Mouse (Mus musculus) hindbrain, embryonic 16.5 days (tissue): ENCODE measurements around the gene Atp2b4. TPM values are rescaled to one million over a fixed set of nuclear protein-coding genes. Genes with fewer than 3 reads are reported as not detected.
A peak's percentile ranks its signal among the peaks of the same experiment; 100 is the strongest.

ENCODE experiments used
- ATAC-seq: fragments of 200-750 bp; cut with Nextera tagmentation; 2 replicates; pipeline ENCODE4 v1.8.0; 2017; ENCODE audit warnings: moderate TSS enrichment, moderate library complexity
- H3K27ac ChIP-seq: fragments of 300-500 bp; sonication (generic); 2 replicates; pipeline ENCODE4 v1.5.1; 2014; ENCODE audit warnings: low read depth, mild to moderate bottlenecking, control low read depth, low read length, moderate library complexity
- H3K27me3 ChIP-seq: fragments of 300-500 bp; sonication (generic); replicated peaks from 2 replicates; pipeline ENCODE4 v1.6.1; 2014; ENCODE audit warnings: low read length; ENCODE audit not compliant: control insufficient read depth, insufficient read depth
- H3K36me3 ChIP-seq: fragments of 300-500 bp; sonication (generic); 2 replicates; pipeline ENCODE4 v1.6.1; 2014; ENCODE audit warnings: mild to moderate bottlenecking, low read length, moderate library complexity, mixed read lengths; ENCODE audit not compliant: control insufficient read depth, insufficient read depth
- H3K4me1 ChIP-seq: fragments of 300-500 bp; sonication (generic); 2 replicates; pipeline ENCODE4 v1.6.1; 2014; ENCODE audit warnings: low read depth, low read length; ENCODE audit not compliant: control insufficient read depth, insufficient read depth
- H3K4me2 ChIP-seq: fragments of 300-500 bp; sonication (generic); 2 replicates; pipeline ENCODE4 v1.6.1; 2014; ENCODE audit warnings: mild to moderate bottlenecking, low read length, control low read depth, moderate library complexity
- H3K4me3 ChIP-seq: fragments of 300-500 bp; sonication (generic); 2 replicates; pipeline ENCODE4 v1.5.1; 2014; ENCODE audit warnings: mild to moderate bottlenecking, low read length, control low read depth, moderate library complexity
- H3K9ac ChIP-seq: fragments of 300-500 bp; sonication (generic); 2 replicates; pipeline ENCODE4 v1.6.1; 2014; ENCODE audit warnings: low read depth, mild to moderate bottlenecking, control low read depth, low read length, moderate library complexity
- H3K9me3 ChIP-seq: fragments of 300-500 bp; sonication (generic); 2 replicates; pipeline ENCODE4 v1.6.1; 2014; ENCODE audit warnings: mild to moderate bottlenecking, low read length, moderate library complexity; ENCODE audit not compliant: control insufficient read depth
- WGBS: fragments of 180-500 bp; shearing (Covaris S2); extraction: QIAGEN DNeasy Blood & Tissue Kit; methylation state at CpG from one replicate; pipeline ENCODE4 v1.1.7; 2014; 5-methylcytosine and 5-hydroxymethylcytosine counted together
- polyA plus RNA-seq: library from polyadenylated mRNA; unstranded; fragments of >200 nt; fragmentation: Nextera tagmentation; extraction: Ambion mirVana; gene quantifications from 2 replicates; pipeline ENCODE4 v1.2.1, GENCODE M21; 2015

Gene Atp2b4
- polyA plus RNA-seq, 1 experiment from 2014 or later, result 14.7 TPM

GRCm38 (mm10) chr1:133826193-133826592 lies 25.4 kb upstream of the Atp2b4 start:
- no peaks in the 10 kb centered on the region for H3K27me3 ChIP-seq
- H3K27ac ChIP-seq, result no peak overlapping the region
- H3K36me3 ChIP-seq, result no peaks in the 10 kb centered on the region
- H3K4me1 ChIP-seq, result peaks cover 9% of the 10 kb centered on the region
- no peak for ATAC-seq
- no peak overlapping the region for H3K9ac ChIP-seq
- H3K4me2 ChIP-seq, result no peak overlapping the region
- 84% methylated on average over 7 of the region's 7 CpGs for WGBS
- H3K4me3 ChIP-seq, result no peak overlapping the region
- H3K9me3 ChIP-seq, result no peaks in the 10 kb centered on the region

- 6% methylated on average over 8 of the region's 8 CpGs for WGBS
- peaks cover 9% of the 10 kb centered on the region for H3K4me1 ChIP-seq
- H3K27ac ChIP-seq, result peak overlapping the region; percentile 42
- H3K9ac ChIP-seq, result peak overlapping the region; percentile 17; the same call in 1 of the 2 replicates
- no peak overlapping the region for H3K4me3 ChIP-seq
- no peaks in the 10 kb centered on the region for H3K27me3 ChIP-seq
- H3K36me3 ChIP-seq, result no peaks in the 10 kb centered on the region
- ATAC-seq, result peak; percentile 79
- H3K9me3 ChIP-seq, result no peaks in the 10 kb centered on the region
- no peak overlapping the region for H3K4me2 ChIP-seq
Measured at GRCm38 (mm10) chr1:133825543-133825942, 24.7 kb upstream of the Atp2b4 start.

GRCm38 (mm10) chr1:133825140-133825539 lies 24.3 kb upstream of the Atp2b4 start:
- Histone ChIP-seq H3K9ac (peak overlapping the region; percentile 17; the same call in 1 of the 2 replicates), H3K36me3 (no peaks in the 10 kb centered on the region), H3K9me3 (no peaks in the 10 kb centered on the region), H3K4me2 (no peak overlapping the region), H3K4me3 (no peak overlapping the region), H3K27me3 (no peaks in the 10 kb centered on the region), H3K4me1 (peaks cover 9% of the 10 kb centered on the region), H3K27ac (peak overlapping the region; percentile 42)
- 48% methylated on average over 2 of the region's 2 CpGs for WGBS
- no peak for ATAC-seq

- no peak for ATAC-seq
- H3K4me1 ChIP-seq, result peaks cover 9% of the 10 kb centered on the region
- 56% methylated on average over 5 of the region's 5 CpGs for WGBS
- H3K36me3 ChIP-seq, result no peaks in the 10 kb centered on the region
- no peaks in the 10 kb centered on the region for H3K27me3 ChIP-seq
- no peaks in the 10 kb centered on the region for H3K9me3 ChIP-seq
- no peak overlapping the region for H3K4me2 ChIP-seq
- H3K4me3 ChIP-seq, result no peak overlapping the region
- H3K27ac ChIP-seq, result no peak overlapping the region
- no peak overlapping the region for H3K9ac ChIP-seq
Measured at GRCm38 (mm10) chr1:133821144-133821543, 20.3 kb upstream of the Atp2b4 start.

- WGBS, result 25% methylated on average over 2 of the region's 2 CpGs
- Histone ChIP-seq H3K9me3 (no peaks in the 10 kb centered on the region), H3K4me1 (peaks cover under 1% of the 10 kb centered on the region)
Measured at GRCm38 (mm10) chr1:133820100-133820499, 19.3 kb upstream of the Atp2b4 start.

GRCm38 (mm10) chr1:133818531-133818930 lies 17.7 kb upstream of the Atp2b4 start:
- Histone ChIP-seq H3K4me2 (no peak overlapping the region), H3K9me3 (no peaks in the 10 kb centered on the region), H3K4me1 (no peaks in the 10 kb centered on the region), H3K9ac (no peak overlapping the region), H3K4me3 (no peak overlapping the region), H3K27ac (no peak overlapping the region), H3K27me3 (no peaks in the 10 kb centered on the region), H3K36me3 (no peaks in the 10 kb centered on the region)
- ATAC-seq, result no peak
- WGBS, result 73% methylated on average over 2 of the region's 2 CpGs

More at GRCm38 (mm10) chr1:133820100-133820499, 19.3 kb upstream of the Atp2b4 start:
- no peaks in the 10 kb centered on the region for H3K27me3 ChIP-seq
- H3K4me2 ChIP-seq, result no peak overlapping the region
- H3K27ac ChIP-seq, result no peak overlapping the region
- H3K4me3 ChIP-seq, result no peak overlapping the region
- no peak overlapping the region for H3K9ac ChIP-seq
- H3K36me3 ChIP-seq, result no peaks in the 10 kb centered on the region
- ATAC-seq, result no peak

GRCm38 (mm10) chr1:133815747-133816491 lies 15.1 kb upstream of the Atp2b4 start:
- Histone ChIP-seq H3K27ac (no peak overlapping the region), H3K4me1 (no peaks in the 10 kb centered on the region), H3K36me3 (no peaks in the 10 kb centered on the region), H3K4me3 (no peak overlapping the region), H3K4me2 (no peak overlapping the region), H3K9ac (no peak overlapping the region), H3K9me3 (no peaks in the 10 kb centered on the region), H3K27me3 (no peaks in the 10 kb centered on the region)
- no peak for ATAC-seq
- 76% methylated on average over 12 of the region's 12 CpGs for WGBS

GRCm38 (mm10) chr1:133809376-133809775 lies 8.5 kb upstream of the Atp2b4 start:
- Histone ChIP-seq H3K4me1 (no peaks in the 10 kb centered on the region), H3K27ac (no peak overlapping the region), H3K4me2 (no peak overlapping the region), H3K9me3 (no peaks in the 10 kb centered on the region), H3K9ac (no peak overlapping the region), H3K27me3 (no peaks in the 10 kb centered on the region), H3K4me3 (no peak overlapping the region), H3K36me3 (no peaks in the 10 kb centered on the region)
- whole genome bisulfite sequencing, result 39% methylated on average over 5 of the region's 5 CpGs
- no peak for ATAC-seq

- Histone ChIP-seq H3K4me2 (no peak overlapping the region), H3K9me3 (no peaks in the 10 kb centered on the region), H3K4me1 (no peaks in the 10 kb centered on the region), H3K27me3 (no peaks in the 10 kb centered on the region), H3K4me3 (no peak overlapping the region), H3K27ac (no peak overlapping the region), H3K9ac (no peak overlapping the region), H3K36me3 (no peaks in the 10 kb centered on the region)
- no peak for ATAC-seq
- 85% methylated on average over 8 of the region's 8 CpGs for WGBS
Measured at GRCm38 (mm10) chr1:133808020-133808419, 7.2 kb upstream of the Atp2b4 start.
